Mouse (Mus musculus) c-Kit-positive CD71-positive TER-119-negative erythroid progenitor cells, embryonic 14.5 days (primary cell): Measurements from ENCODE around the gene Cntd1.
A peak's percentile ranks its signal among the peaks of the same experiment; 100 is the strongest.

Experiments
- DNase-seq: peaks from one replicate; pipeline ENCODE4 v3.0.0-alpha.2; 2013; ENCODE audit warnings: low read depth

Gene Cntd1

DNA sequence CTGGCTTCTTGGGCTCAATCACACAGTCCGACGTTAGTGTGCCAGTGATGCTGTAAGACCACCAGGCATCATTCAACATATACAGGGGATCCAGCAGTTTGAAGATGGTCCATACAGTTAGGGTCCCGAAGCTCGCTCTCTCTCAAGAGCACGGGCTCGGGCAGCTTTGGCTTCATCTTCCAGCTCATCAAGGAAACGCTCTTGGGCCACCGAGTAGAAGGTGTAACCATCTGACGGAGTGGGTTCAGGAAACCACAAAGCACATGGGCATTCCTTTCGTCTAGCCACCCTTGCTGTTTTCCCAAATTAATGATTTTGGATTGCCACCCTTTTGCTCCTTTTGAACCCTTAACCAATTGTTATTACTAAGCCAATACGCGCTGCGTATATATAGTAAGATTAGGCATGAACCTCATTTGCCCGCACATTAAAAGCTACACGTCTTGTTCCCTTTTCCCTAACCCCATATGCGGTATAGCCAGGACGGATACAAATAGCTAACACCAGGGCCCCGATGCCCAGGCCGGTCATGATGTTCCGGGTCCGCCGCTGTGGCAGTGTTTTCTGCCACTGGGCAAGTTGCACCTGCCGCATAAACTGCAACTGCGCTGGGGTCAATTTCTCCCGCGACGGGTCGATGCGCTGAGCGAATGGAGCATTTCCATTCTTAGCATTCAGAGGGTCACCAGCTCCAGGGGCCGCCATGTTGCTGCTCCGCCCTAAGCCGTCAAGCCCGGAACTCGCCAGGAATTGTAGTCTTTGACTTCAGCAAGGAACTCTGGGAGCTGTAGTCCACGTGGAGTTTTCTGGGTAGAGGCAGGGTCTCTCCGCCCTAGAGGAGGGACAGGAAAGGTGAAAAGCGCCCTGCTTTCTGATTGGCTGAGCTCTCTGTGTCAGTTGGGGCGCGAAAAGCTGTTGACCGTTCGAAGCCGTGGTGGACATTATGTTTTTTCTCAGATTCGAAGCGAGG lies at the start of gene Cntd1, which contains the start of gene Coa3:
Gene Cntd1 (plus strand): TSS at position 790 of the 970 bp plus-strand sequence.
Gene Coa3 (minus strand): TSS at position 892 of the 970 bp plus-strand sequence.
- DNase-seq, result peak; percentile 79

DNA sequence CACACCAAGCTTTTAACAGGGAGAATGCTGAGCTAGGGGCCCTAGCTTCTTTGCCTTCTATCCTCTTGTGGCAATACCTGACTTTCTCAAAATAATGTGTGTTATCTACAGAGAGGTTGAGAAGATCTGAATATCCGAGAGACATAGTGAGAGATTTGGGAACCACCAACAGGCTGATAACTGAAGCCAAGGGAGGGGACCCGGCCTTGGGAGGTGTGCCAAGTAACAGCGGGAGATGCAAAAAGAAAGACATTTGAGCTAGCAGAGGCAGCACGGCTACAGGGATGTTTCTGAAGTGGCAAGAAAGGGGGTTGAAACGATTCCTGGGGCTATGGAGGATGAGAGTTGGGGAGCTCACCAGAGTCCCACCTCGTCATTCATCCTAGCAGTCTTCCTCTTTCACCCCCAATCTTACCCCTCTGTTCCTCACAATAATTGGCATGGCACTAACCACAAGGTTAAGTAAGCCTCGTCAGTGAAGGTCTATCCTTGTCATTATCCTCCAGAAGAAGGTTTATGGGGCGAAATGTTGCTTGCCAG lies 49.4 kb upstream of the Cntd1 start:
- no peak for DNase-seq

DNA sequence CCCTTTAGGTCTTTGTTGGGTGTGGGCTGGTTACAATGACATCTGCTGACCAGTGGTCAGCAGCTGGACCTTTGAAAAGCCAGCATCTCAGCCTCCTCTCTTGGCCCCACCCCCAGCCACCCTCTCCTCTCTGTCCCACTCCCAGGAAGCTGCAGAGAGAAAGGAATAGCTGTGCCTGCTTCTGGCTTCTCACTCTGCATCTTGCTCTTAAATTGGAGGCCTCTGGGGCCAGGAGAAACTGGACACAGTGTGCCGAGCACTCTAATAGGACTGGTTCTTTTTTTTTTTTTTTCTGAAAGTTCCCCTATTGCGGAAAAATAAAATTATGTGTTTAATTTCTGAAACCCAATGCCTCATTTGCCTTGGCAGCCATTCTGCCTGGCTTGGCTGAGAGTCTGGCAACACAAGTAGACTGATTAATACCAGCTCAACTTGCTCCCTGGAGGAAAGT lies 48.7 kb upstream of the Cntd1 start:
- DNase-seq, result no peak

DNA sequence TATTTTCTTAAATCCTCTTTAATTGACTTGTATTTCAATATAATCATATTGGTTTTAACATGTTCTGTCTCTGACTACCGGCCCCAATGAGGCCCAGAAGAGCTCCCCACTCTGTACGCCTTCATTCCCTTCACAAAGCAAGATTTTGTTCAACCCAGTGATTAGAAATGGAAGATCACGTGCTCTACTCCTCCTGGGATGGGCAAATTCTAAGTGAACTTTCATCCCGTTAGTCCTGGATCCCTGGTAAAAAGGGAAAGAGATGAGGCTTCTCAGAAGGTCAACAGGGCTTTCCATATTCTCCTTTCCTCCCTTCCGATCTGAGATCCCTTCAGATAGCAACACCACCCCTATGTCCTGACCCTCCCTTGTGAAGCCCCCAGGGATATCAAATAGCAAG lies 48.3 kb upstream of the Cntd1 start:
- DNase-seq, result no peak

DNA sequence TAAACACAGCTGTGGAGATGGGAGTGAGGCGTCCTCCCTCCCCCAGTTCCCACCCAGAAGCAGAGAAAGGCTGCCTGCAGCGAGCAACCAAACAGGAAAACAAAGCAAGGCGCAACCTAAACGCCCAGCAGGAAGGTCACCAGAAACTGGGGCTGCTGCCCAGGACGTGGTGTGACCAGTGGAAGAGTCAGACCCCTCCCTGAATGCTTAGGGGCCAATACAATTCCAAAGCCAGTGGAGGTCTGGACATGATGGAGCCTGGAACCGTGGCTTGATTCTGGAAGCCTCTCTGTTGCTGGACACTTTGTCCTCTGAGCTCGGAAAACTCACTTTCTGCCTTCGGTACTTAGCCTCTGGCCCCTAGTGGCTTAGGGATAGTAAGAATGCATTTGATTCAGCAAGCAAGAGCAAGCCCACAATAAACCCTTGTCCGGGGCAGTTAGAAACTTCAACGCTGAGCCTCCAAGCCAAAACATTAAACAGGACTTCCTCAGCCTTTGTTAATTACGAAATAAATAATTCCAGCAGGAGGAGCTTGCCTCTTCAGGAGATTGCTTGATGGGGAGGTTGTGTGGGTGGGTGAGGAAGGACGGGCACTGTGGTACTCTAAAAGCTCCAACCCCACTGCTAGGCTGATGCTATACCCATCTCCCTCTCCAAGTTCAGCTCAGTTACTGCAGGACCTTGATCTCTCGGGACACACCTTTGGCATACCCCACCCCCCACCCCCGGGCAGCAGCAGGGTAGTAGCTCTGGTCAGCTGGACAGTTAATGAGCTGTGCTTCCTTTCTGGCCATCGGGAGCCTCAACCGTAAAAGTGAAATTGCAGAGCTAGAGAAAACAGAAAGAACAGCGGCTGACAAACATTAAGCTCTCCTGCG lies 47.6 kb upstream of the Cntd1 start:
- DNase-seq, result no peak

DNA sequence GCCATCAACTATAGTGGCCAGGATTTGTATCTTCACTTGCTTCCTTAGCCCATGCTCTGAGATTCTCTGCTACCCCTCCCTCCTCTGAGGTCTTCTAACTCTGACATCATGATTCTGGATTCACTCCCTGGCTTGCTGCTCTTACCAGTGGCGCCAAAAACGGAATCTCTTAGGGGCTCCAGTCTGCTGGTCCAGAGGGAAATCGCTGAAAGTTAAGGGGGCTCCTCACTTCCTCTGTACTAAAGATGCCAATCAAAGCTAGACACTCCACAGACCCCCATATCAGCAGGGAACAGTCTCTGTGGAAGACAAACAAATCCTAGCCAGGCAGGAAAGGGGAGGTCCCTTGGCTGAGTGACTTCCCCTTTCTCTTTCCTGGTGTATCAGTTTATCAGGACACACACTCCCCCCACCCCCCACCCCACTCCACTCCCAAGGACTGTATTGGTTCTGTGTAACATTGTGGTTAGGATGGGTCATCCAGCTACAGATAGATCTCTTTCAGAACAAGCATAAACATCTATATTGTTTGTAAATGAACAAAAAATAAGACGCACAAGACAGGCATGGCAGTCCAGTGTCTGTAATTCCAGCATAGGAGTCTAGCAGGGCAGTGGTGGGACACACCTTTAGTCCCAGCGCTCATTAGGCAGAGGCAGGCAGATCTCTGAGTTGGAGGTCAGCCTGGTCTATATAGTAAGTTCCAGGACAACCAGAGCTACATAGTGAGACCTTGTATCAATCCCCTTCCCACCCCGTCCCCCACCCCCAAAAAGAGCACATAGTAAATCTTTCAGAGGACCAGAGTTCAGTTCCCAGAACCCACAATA lies 46.6 kb upstream of the Cntd1 start:
- DNase-seq, result no peak

DNA sequence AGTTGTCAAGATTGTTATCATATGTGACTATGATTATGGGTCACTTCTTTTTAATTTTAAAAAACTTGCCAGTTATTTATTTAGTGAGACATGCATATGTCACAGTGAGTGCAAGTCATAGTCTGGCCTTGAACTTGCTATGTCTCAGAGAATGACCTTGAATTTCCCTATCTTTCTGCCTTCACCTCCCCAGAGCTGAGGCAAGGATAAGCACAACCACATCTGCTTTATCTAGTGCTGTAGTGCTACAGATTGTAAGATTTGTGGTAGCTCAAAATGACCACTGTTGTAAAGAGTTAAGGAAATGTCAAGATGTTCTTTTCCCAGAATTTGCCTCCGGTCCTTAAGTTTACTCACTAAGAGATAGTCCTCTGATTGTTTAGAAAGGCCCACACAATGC lies 45.6 kb upstream of the Cntd1 start:
- DNase-seq, result no peak

DNA sequence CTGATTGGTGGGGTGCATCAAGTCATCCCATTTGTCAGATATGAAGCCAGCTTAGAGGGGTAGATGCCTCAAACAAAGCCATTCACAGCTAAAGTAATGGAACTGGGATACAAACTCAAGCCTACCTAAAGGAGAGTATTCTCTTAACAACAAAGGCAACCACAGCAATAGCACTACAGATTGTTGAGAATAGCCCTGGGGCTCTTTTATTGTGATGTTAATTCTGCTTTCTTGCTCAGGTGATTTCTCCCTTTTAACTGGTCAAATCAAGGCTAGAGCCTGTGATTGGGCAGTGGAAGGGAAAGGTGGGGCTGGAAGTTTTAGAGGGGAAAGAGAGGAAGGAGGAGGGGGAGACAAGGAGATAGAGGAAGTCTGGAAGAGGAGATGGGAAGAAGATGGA lies 44.7 kb upstream of the Cntd1 start:
- DNase-seq, result no peak

DNA sequence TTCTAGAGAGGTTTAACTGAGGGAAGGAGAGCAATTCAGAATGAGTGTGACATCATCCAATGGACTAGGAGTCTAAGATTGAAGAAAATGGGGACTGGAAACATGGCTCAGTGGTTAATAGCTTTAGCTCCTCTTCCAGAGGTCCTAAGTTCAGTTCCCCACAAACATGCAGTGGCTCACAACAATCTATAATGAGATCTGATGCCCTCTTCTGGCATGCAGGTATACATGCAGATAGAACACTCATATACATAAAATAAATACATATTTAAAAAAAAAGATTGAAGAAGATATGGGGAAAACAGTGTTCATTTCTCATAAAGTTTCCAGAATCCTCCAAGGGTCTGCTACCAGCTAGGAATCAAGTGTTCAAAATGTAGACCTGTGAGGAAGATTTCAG lies 43.4 kb upstream of the Cntd1 start:
- DNase-seq, result no peak

DNA sequence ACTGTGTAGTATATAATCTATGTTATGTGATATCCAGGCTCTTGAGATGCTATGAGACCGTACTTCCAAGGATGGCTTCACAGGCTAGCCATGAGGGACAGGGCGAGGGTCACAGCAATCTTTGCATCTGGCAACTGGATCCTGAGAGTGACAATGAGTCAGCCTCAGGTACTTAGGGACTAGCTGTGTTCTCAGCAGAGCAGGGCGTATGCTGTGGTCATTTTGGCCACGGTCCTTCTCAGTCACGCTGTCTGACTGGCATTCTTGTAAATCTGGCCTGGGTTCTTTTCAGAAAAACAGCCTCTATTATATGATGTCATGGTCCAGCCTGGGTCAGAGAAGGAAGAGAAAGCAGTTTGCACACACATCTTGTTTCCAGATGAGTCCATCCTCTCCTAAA lies 42.0 kb upstream of the Cntd1 start:
- no peak for DNase-seq

DNA sequence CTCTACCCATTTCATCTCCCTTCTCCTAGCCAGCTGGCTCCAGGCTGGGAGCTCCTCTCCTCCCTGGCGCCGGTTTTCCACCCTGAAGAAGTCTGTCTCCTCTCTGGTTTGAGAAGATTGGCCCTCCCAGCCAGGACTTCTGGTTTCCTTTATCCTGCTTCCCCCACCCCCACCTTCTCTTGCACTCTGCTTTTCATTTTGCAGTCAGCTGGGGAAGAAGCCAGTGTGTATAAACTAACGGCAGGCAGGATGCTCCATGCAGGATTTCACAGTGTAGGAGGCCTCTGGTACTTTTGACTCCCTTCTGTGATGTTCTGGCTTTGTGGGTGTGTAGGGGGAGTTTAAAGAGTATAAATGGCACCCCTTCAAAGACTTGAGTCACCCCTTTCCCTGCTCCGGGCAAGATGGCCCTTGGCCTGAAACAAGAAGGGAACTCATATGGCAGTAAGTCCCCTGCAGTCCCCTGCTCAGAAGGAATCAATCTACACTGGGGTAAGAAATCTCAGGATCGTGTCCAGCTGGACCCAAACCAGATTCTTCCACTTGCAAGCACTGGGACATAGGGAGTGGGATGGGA lies 40.7 kb upstream of the Cntd1 start:
- no peak for DNase-seq

DNA sequence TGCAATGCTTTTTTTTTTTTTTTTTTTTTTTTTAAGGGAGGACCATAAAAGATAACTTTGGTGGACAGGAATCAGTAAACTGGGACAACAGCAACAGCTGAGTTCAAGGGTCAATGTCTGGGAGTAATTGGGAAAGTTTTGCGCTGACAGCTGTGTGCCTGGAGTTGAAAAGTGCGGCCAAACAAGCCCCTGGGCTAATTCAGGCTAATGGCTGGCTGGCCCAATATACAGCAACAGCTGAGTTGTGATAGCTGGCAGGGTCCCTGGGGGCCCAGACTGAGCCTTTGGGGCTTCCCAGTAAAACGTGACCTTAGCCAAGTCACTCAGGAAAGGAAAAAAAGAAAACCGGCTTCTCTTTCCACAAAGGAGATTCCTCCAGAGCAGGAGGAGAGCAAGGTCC lies 33.7 kb upstream of the Cntd1 start:
- DNase-seq, result no peak

DNA sequence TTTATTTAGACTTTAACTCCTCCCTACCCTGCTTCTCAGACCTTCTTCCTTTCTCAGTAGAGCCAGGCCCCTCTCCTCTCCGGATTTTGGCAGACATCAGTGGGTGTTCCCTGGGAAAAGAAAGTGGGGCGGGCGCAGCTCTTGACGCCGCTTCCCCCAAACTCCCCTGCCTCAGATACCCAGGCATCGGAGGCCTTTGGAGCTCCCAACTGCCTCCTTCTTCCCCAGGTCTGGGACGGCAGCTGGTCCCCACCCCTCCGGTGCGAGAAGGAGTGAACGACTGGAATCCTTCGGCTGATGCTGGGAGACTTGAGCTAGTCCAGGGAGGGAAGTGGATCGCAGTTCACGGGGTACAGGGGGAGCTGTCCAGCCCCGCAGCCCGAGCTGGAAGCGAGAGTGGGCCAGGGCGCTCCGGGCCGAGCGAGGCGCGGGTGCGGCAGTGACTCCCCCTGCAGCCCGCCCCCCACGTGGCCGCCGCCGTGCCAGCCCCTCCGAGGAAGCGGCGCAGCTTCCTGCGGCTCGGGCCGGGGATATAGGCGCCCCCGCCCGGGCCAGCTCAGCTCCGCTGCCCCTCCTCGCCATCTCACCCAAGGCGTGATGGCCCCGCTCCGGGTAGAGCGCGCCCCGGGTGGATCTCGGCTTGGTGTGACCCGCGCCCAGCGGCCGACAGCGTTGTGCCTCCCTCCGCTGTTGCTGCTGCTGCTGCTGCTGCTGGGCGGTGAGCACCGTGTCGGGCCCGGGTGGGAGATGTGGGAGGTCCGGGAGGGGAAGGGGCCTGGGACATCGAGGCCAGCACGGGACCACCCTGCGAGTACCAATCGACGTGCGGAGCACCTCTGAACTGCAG lies 32.7 kb upstream of the Cntd1 start, which contains the start of gene Ramp2:
Gene Ramp2 (plus strand): TSS at position 174 of the 847 bp plus-strand sequence.
- DNase-seq, result no peak

DNA sequence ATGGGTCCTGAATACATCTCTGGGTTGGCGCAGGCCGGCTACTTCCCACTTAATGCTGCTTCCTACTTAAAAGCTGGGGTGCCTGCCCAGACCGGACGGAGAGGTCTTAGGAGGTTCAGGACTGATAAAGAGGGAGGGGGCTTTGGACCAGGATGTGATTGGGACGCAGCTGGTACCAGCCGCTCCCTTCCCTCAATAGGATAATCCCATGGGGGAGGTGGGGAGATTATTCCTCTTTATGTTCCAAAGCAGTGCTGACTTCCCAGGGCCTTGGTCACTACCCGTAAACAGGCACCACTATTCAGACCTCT lies 32.2 kb upstream of the Cntd1 start:
- DNase-seq, result no peak

DNA sequence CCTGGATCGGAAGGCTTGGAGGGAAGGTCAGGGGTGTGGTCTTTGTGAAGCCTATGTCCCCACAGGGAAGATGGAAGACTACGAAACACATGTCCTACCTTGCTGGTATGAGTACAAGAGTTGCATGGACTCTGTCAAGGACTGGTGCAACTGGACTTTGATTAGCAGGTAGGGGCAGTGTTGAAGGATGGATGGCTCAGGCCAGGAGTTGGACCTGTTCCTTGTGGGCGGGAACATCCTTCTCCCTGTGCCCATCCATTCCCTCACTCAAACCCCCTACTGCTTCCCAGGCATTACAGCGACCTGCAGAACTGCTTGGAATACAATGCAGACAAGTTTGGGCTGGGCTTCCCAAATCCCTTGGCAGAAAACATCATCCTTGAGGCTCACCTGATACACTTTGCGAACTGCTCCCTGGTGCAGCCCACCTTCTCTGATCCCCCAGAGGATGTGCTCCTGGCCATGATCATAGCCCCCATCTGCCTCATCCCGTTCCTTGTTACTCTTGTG lies 31.2 kb upstream of the Cntd1 start:
- DNase-seq, result no peak

DNA sequence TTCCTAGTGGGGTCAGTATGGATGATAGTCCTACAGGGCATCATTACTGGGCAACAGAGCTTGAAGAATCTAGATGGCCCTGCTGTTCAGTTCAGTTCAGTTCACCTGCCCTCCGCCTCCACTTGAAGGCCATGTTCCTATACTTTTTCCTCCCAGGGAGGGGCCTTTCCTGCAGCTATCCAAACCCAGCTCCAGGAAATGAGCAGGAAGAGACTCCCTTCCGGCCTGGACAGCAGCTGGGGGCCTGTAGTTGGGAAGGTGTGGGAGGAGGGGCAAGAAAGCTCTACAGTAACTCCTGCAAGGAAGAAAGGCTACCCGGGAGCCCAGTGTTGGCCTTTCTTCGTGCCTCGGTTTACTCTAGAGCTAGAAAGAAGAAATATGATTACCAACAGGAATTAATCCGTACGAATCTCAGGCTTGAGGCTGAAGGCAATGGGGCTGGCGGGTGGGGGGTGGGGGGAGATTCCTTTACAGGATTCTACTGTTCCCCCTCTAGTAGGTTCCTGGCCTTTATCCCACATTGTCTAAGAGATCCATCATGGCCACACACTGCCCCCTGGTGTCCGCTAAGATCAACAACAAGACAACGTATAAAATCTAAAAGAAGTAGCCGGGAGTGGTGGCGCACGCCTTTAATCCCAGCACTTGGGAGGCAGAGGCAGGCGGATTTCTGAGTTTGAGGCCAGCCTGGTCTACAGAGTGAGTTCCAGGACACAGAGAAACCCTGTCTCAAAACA lies 30.4 kb upstream of the Cntd1 start:
- DNase-seq, result no peak

DNA sequence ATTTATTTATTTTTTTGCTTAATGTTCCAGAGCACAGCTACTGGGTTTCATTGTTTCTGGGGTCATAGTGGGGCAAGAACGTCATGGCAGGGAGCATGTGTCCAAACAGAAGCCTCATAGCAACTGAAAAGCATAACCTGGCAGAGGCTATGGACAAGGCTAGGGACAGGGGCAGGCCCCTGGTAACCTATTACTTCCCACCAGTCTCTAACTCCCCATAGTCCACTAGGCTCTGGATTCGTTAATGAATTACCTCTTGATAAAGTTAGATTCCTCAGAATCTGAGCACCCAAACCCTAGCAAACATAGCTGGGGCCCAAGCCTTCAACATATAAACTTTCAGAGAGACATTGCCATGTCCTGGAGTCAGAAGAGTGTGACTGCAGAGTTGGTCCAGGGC lies 27.8 kb upstream of the Cntd1 start:
- no peak for DNase-seq

DNA sequence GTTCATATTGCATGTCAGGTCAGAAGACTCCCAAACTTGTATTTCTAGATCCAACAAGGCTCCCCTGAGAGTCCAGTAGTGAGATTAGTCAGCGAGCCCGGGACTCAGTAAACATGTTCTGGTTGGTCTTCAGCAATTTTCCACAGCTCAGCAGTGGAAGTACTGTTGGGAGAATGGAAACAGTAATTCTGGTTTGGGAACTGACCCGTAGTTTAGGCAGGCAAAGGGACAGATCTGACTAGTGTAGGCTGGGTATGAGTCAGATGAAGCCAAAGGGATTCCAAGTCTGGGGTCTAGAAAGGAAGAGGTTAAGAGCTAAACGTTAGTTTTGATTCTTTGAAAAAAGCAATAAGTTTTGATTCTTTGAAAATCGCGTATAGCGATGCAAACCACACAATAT lies 25.9 kb upstream of the Cntd1 start:
- peak; percentile 41 for DNase-seq

DNA sequence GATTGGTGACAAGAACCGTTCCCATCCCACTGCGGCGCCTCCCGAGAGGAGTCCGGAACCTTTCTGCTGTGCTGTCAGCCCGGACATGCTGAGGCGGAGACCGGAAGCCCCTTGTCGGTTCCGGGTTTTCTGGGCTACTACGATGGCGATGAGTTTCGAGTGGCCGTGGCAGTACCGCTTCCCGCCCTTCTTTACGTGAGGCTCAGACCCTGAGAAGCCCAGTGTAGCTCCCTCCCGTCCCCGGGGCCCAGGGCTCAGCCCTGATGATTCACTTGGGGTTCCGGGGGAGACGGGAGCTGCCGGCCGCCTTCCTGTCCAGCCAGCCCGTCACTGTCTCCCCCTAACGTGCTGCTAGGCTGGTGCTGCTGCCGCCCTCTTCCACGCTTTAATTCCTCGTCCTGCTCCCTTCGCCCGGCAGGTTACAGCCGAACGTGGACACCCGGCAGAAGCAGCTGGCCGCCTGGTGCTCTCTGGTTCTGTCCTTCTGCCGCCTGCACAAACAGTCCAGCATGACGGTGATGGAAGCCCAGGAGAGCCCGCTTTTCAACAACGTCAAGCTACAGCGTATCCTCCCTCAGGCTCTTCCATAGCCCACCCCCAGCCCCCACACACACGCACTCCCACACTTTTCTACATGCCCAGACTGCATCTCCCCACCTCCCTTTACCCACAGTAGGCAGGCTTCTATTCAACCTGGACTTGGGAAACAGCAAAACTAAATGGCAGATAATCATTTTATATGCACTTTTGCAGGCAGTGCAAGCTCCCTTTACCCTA lies 25.0 kb upstream of the Cntd1 start, which contains the start of gene Vps25:
Gene Vps25 (plus strand): TSS at position 95 of the 777 bp plus-strand sequence.
- no peak for DNase-seq
